Mouse (Mus musculus) gastrocnemius, postnatal 36 days (tissue): Measurements from ENCODE around the gene Rpl36-ps4. TPM values are rescaled to one million over a fixed set of nuclear protein-coding genes. Genes with fewer than 3 reads are reported as not detected.

Experiments
- DNase-seq, 2 experiments: peaks; one replicate each; pipeline ENCODE4 v3.0.0; 2022
- intact Hi-C: fragments of 180-260 bp; cut with DNase I; formaldehyde crosslinking; loops from one replicate; pipeline ENCODE4 v1.15.1; 2025
- long read RNA-seq, 2 experiments: library from polyadenylated mRNA; stranded (forward); transcript quantifications; one replicate each; pipeline ENCODE4 v2.0.0; 2021
- total RNA-seq, 2 experiments: library from RNA; stranded (reverse); gene quantifications; 2 replicates each; pipeline ENCODE4 v1.2.3; 2021

The Rpl36-ps4 gene
- total RNA-seq, result not detected
- long read RNA-seq, experiment 1, result 0 reads
- long read RNA-seq, experiment 2, result 0 reads

GRCm38 (mm10) chr17:87920677-87921076 is at the start of gene Rpl36-ps4:
Gene Rpl36-ps4, plus strand, starts transcription at chr17:87920977.
- intact Hi-C loops, result no loop called here
- DNase-seq, result no peak

GRCm38 (mm10) chr17:87871461-87872126 is 49.2 kb upstream of the Rpl36-ps4 start:
- intact Hi-C loops, result no loop called here
- DNase-seq, result peak in 1 of 2 experiments; percentile 4

GRCm38 (mm10) chr17:87872286-87872685 is 48.5 kb upstream of the Rpl36-ps4 start:
- DNase-seq, result peak in 1 of 2 experiments; percentile 3
- intact Hi-C loops, result no loop called here

- peak in 1 of 2 experiments; percentile 5 for DNase-seq
- intact Hi-C loops, result no loop called here
These were observed 47.3 kb upstream of the Rpl36-ps4 start for GRCm38 (mm10) chr17:87873456-87873855.

GRCm38 (mm10) chr17:87873943-87874342 is 46.8 kb upstream of the Rpl36-ps4 start:
- peak in 1 of 2 experiments; percentile 4 for DNase-seq
- intact Hi-C loops, result no loop called here

GRCm38 (mm10) chr17:87875346-87875920 is 45.3 kb upstream of the Rpl36-ps4 start:
- DNase-seq, result peak in 1 of 2 experiments; percentile 2
- intact Hi-C loops, result no loop called here

GRCm38 (mm10) chr17:87876295-87877000 is 44.3 kb upstream of the Rpl36-ps4 start:
- intact Hi-C loops, result no loop called here
- peak in 1 of 2 experiments; percentile 9 for DNase-seq

- intact Hi-C loops, result no loop called here
- peak; percentile 14 to 17 for DNase-seq
These were observed 43.3 kb upstream of the Rpl36-ps4 start for GRCm38 (mm10) chr17:87877207-87878073.

- intact Hi-C loops, result no loop called here
These were observed 42.0 kb upstream of the Rpl36-ps4 start for GRCm38 (mm10) chr17:87878556-87879483.

GRCm38 (mm10) chr17:87879484-87880225 is 41.1 kb upstream of the Rpl36-ps4 start:
- intact Hi-C loops, result loop anchor here (5.0 kb wide), 1 partner anchor 68 kb away; no protein-coding TSS in a partner anchor
- DNase-seq, result peak in 1 of 2 experiments; percentile 7

More at GRCm38 (mm10) chr17:87878556-87879483, 42.0 kb upstream of the Rpl36-ps4 start:
- peak in 1 of 2 experiments; percentile 7 for DNase-seq

GRCm38 (mm10) chr17:87882594-87882993 is 38.2 kb upstream of the Rpl36-ps4 start:
- DNase-seq, result peak in 1 of 2 experiments; percentile 10
- intact Hi-C loops, result loop anchor here (5.0 kb wide), 1 partner anchor 65 kb away; no protein-coding TSS in a partner anchor

GRCm38 (mm10) chr17:87897175-87897574 is 23.6 kb upstream of the Rpl36-ps4 start:
- intact Hi-C loops, result no loop called here
- DNase-seq, result no peak

GRCm38 (mm10) chr17:87900677-87901076 is 20.1 kb upstream of the Rpl36-ps4 start:
- intact Hi-C loops, result no loop called here
- no peak for DNase-seq

GRCm38 (mm10) chr17:87901163-87901562 is 19.6 kb upstream of the Rpl36-ps4 start:
- DNase-seq, result no peak
- intact Hi-C loops, result no loop called here

GRCm38 (mm10) chr17:87903213-87903612 is 17.6 kb upstream of the Rpl36-ps4 start:
- intact Hi-C loops, result no loop called here

GRCm38 (mm10) chr17:87903725-87904124 is 17.1 kb upstream of the Rpl36-ps4 start:
- intact Hi-C loops, result no loop called here
- no peak for DNase-seq

More at GRCm38 (mm10) chr17:87903213-87903612, 17.6 kb upstream of the Rpl36-ps4 start:
- DNase-seq, result no peak

GRCm38 (mm10) chr17:87915386-87915785 is 5.4 kb upstream of the Rpl36-ps4 start:
- intact Hi-C loops, result no loop called here

GRCm38 (mm10) chr17:87918121-87918520 is 2.7 kb upstream of the Rpl36-ps4 start:
- DNase-seq, result no peak
- intact Hi-C loops, result no loop called here

More at GRCm38 (mm10) chr17:87915386-87915785, 5.4 kb upstream of the Rpl36-ps4 start:
- DNase-seq, result no peak
